Mouse (Mus musculus) heart, embryonic 15.5 days (tissue): ENCODE data around the gene Maml3. TPM values are rescaled to one million over a fixed set of nuclear protein-coding genes. Genes with fewer than 3 reads are reported as not detected.

Source experiments
- ATAC-seq: fragments of 200-750 bp; cut with Nextera tagmentation; replicated peaks from 2 replicates; pipeline ENCODE4 v1.8.0; 2017; ENCODE audit warnings: low read depth, moderate TSS enrichment; ENCODE audit not compliant: insufficient number of reproducible peaks, insufficient read depth, low FRiP score
- H3K27ac ChIP-seq: fragments of 300-500 bp; sonication (generic); 2 replicates; pipeline ENCODE4 v1.5.1; 2015; ENCODE audit warnings: mild to moderate bottlenecking, inconsistent platforms
- H3K27me3 ChIP-seq: fragments of 300-500 bp; sonication (generic); 2 replicates; pipeline ENCODE4 v1.6.1; 2015; ENCODE audit warnings: inconsistent platforms
- H3K36me3 ChIP-seq: fragments of 300-500 bp; sonication (generic); 2 replicates; pipeline ENCODE4 v1.6.1; 2015; ENCODE audit warnings: mild to moderate bottlenecking, inconsistent platforms
- H3K4me1 ChIP-seq: fragments of 300-500 bp; sonication (generic); replicated peaks from 2 replicates; pipeline ENCODE4 v1.6.1; 2015; ENCODE audit warnings: inconsistent platforms
- H3K4me2 ChIP-seq: fragments of 300-500 bp; sonication (generic); 2 replicates; pipeline ENCODE4 v1.6.1; 2015; ENCODE audit warnings: inconsistent platforms, mild to moderate bottlenecking, moderate library complexity
- H3K4me3 ChIP-seq: fragments of 300-500 bp; sonication (generic); 2 replicates; pipeline ENCODE4 v1.5.1; 2015; ENCODE audit warnings: mild to moderate bottlenecking, inconsistent platforms
- H3K9ac ChIP-seq: fragments of 300-500 bp; sonication (generic); 2 replicates; pipeline ENCODE4 v1.6.1; 2015; ENCODE audit warnings: mild to moderate bottlenecking, inconsistent platforms
- H3K9me3 ChIP-seq: fragments of 300-500 bp; sonication (generic); replicated peaks from 2 replicates; pipeline ENCODE4 v1.6.1; 2016; ENCODE audit warnings: inconsistent platforms
- WGBS: fragments of 180-500 bp; shearing (Covaris S2); methylation state at CpG from one replicate; pipeline ENCODE4 v1.1.7; 2015; ENCODE audit warnings: mixed read lengths; 5-methylcytosine and 5-hydroxymethylcytosine counted together
- polyA plus RNA-seq: library from polyadenylated mRNA; unstranded; fragments of >200 nt; fragmentation: Nextera tagmentation; extraction: Ambion mirVana; gene quantifications from 2 replicates; pipeline ENCODE4 v1.2.1, GENCODE M21; 2015

Maml3 gene
- polyA plus RNA-seq, 1 experiment from 2014 or later = 1.9 TPM

GRCm38 (mm10) chr3:51965841-51966240, 139.0 kb downstream of the Maml3 start:
- Histone ChIP-seq H3K36me3 (no peaks in the 10 kb centered on the region), H3K9ac (no peak overlapping the region), H3K27ac (no peak overlapping the region), H3K27me3 (no peaks in the 10 kb centered on the region), H3K4me2 (no peak overlapping the region), H3K9me3 (no peaks in the 10 kb centered on the region), H3K4me1 (peaks cover 22% of the 10 kb centered on the region), H3K4me3 (no peak overlapping the region)
- 57% methylated on average over 7 of the region's 7 CpGs for WGBS
- ATAC-seq = no peak

GRCm38 (mm10) chr3:51965436-51965835, 139.4 kb downstream of the Maml3 start:
- no peak for ATAC-seq
- Histone ChIP-seq H3K27ac (no peak overlapping the region), H3K9me3 (no peaks in the 10 kb centered on the region), H3K36me3 (no peaks in the 10 kb centered on the region), H3K4me2 (no peak overlapping the region), H3K27me3 (no peaks in the 10 kb centered on the region), H3K4me1 (peaks cover 22% of the 10 kb centered on the region), H3K4me3 (no peak overlapping the region), H3K9ac (no peak overlapping the region)
- 30% methylated on average over 2 of the region's 2 CpGs for WGBS

GRCm38 (mm10) chr3:51965008-51965407, 139.9 kb downstream of the Maml3 start:
- ATAC-seq = no peak
- H3K4me1 ChIP-seq = peaks cover 20% of the 10 kb centered on the region
- 31% methylated on average over 3 of the region's 3 CpGs for WGBS
- no peak overlapping the region for H3K9ac ChIP-seq
- no peak overlapping the region for H3K4me2 ChIP-seq
- H3K9me3 ChIP-seq = no peaks in the 10 kb centered on the region
- H3K27me3 ChIP-seq = no peaks in the 10 kb centered on the region
- no peaks in the 10 kb centered on the region for H3K36me3 ChIP-seq
- H3K27ac ChIP-seq = no peak overlapping the region
- no peak overlapping the region for H3K4me3 ChIP-seq

GRCm38 (mm10) chr3:51963891-51964593, 140.8 kb downstream of the Maml3 start:
- Histone ChIP-seq H3K9me3 (no peaks in the 10 kb centered on the region), H3K4me2 (peak overlapping the region; percentile 20; the same call in 1 of the 2 replicates), H3K27me3 (no peaks in the 10 kb centered on the region), H3K36me3 (no peaks in the 10 kb centered on the region), H3K4me1 (peaks cover 20% of the 10 kb centered on the region), H3K27ac (no peak overlapping the region), H3K4me3 (no peak overlapping the region), H3K9ac (no peak overlapping the region)
- 24% methylated on average over 4 of the region's 4 CpGs for WGBS
- peak; percentile 60 for ATAC-seq

GRCm38 (mm10) chr3:51963151-51963791, 141.6 kb downstream of the Maml3 start:
- Histone ChIP-seq H3K4me2 (no peak overlapping the region), H3K4me3 (no peak overlapping the region), H3K36me3 (no peaks in the 10 kb centered on the region), H3K27ac (no peak overlapping the region), H3K9ac (no peak overlapping the region), H3K4me1 (peaks cover 20% of the 10 kb centered on the region), H3K9me3 (no peaks in the 10 kb centered on the region), H3K27me3 (no peaks in the 10 kb centered on the region)
- 75% methylated on average over 9 of the region's 9 CpGs for WGBS
- ATAC-seq = no peak

- Histone ChIP-seq H3K9me3 (no peaks in the 10 kb centered on the region), H3K36me3 (no peaks in the 10 kb centered on the region), H3K27ac (no peak overlapping the region), H3K4me1 (peaks cover 11% of the 10 kb centered on the region), H3K4me3 (no peak overlapping the region), H3K4me2 (no peak overlapping the region), H3K27me3 (no peaks in the 10 kb centered on the region), H3K9ac (no peak overlapping the region)
- WGBS = 45% methylated on average over 2 of the region's 2 CpGs
- no peak for ATAC-seq
Observed at GRCm38 (mm10) chr3:51958751-51959150, 146.1 kb downstream of the Maml3 start.

GRCm38 (mm10) chr3:51954441-51954840, 150.4 kb downstream of the Maml3 start:
- Histone ChIP-seq H3K4me2 (no peak overlapping the region), H3K9me3 (no peaks in the 10 kb centered on the region), H3K4me3 (no peak overlapping the region), H3K9ac (no peak overlapping the region), H3K4me1 (peaks cover 7% of the 10 kb centered on the region), H3K27ac (no peak overlapping the region), H3K36me3 (no peaks in the 10 kb centered on the region), H3K27me3 (no peaks in the 10 kb centered on the region)
- no peak for ATAC-seq
- WGBS = 58% methylated on average over 4 of the region's 4 CpGs

- ATAC-seq = no peak
- WGBS = 90% methylated on average over 11 of the region's 11 CpGs
Observed at GRCm38 (mm10) chr3:51953927-51954326, 150.9 kb downstream of the Maml3 start.

GRCm38 (mm10) chr3:51952728-51953623, 151.9 kb downstream of the Maml3 start:
- ATAC-seq = no peak
- Histone ChIP-seq H3K4me1 (peaks cover 7% of the 10 kb centered on the region), H3K4me2 (peak overlapping the region; percentile 42), H3K9ac (no peak overlapping the region), H3K36me3 (no peaks in the 10 kb centered on the region), H3K4me3 (peak overlapping the region; percentile 20), H3K9me3 (no peaks in the 10 kb centered on the region), H3K27ac (no peak overlapping the region), H3K27me3 (no peaks in the 10 kb centered on the region)
- 61% methylated on average over 33 of the region's 33 CpGs for WGBS

More at GRCm38 (mm10) chr3:51953927-51954326, 150.9 kb downstream of the Maml3 start:
- Histone ChIP-seq H3K9ac (no peak overlapping the region), H3K9me3 (no peaks in the 10 kb centered on the region), H3K4me2 (no peak overlapping the region), H3K36me3 (no peaks in the 10 kb centered on the region), H3K4me3 (no peak overlapping the region), H3K27ac (no peak overlapping the region), H3K4me1 (peaks cover 7% of the 10 kb centered on the region), H3K27me3 (no peaks in the 10 kb centered on the region)

- WGBS = 72% methylated on average over 9 of the region's 9 CpGs
- no peak for ATAC-seq
- Histone ChIP-seq H3K4me3 (no peak overlapping the region), H3K4me1 (peaks cover 9% of the 10 kb centered on the region), H3K27me3 (no peaks in the 10 kb centered on the region), H3K36me3 (no peaks in the 10 kb centered on the region), H3K27ac (no peak overlapping the region), H3K9me3 (no peaks in the 10 kb centered on the region), H3K4me2 (no peak overlapping the region), H3K9ac (no peak overlapping the region)
Observed at GRCm38 (mm10) chr3:51952267-51952666, 152.6 kb downstream of the Maml3 start.

- ATAC-seq = no peak
- Histone ChIP-seq H3K9ac (no peak overlapping the region), H3K4me3 (no peak overlapping the region), H3K4me1 (peaks cover 9% of the 10 kb centered on the region), H3K9me3 (no peaks in the 10 kb centered on the region), H3K27me3 (no peaks in the 10 kb centered on the region), H3K27ac (no peak overlapping the region), H3K4me2 (no peak overlapping the region), H3K36me3 (no peaks in the 10 kb centered on the region)
- 82% methylated on average over 8 of the region's 8 CpGs for WGBS
Observed at GRCm38 (mm10) chr3:51949651-51950050, 155.2 kb downstream of the Maml3 start.
